Mouse (Mus musculus): Measurements from ENCODE around the gene Wwp2. TPM values are rescaled to one million over a fixed set of nuclear protein-coding genes. Genes with fewer than 3 reads are reported as not detected.

The Wwp2 gene
- polyA plus RNA-seq, 1 experiment from 2014 or later = 25.2 TPM

GRCm38 (mm10) chr8:107519860-107520259 is 83.7 kb downstream of the Wwp2 start:
- Histone ChIP-seq H3K4me1 (replicated peaks; ENCODE audit: control insufficient read depth, insufficient read depth) (0 out of 2 replicates have a peak, but pooled peaks cover 2% of the 10 kb centered on the region), H3K36me3 (ENCODE audit: control insufficient read depth, insufficient read depth, low read length) (no peaks in the 10 kb centered on the region), H3K27ac (replicated peaks) (0 out of 2 replicates have a peak overlapping the region, but pooled peaks have one; percentile 24), H3K9me3 (ENCODE audit: control insufficient read depth, low read length) (no peaks in the 10 kb centered on the region), H3K4me3 (ENCODE audit: low read depth, low read length) (no peak overlapping the region), H3K27me3 (ENCODE audit: control insufficient read depth, insufficient read depth, low read length) (no peaks in the 10 kb centered on the region), H3K4me2 (replicated peaks; ENCODE audit: low read depth) (no peak overlapping the region), H3K9ac (ENCODE audit: low read length) (no peak overlapping the region)
- TF ChIP-seq EP300 (optimal IDR thresholded peaks at IDR 0.05) (no peak), CTCF (IDR thresholded peaks at IDR 0.05; ENCODE audit: low read depth) (no peak)
- DNase-seq (ENCODE audit: low spot score) = peak; percentile 50
- ATAC-seq (ENCODE audit: low FRiP score, low TSS enrichment) = peak; percentile 81
- 20% methylated on average over 4 of the region's 4 CpGs for WGBS

- TF ChIP-seq CTCF (IDR thresholded peaks at IDR 0.05; ENCODE audit: low read depth) (no peak), EP300 (optimal IDR thresholded peaks at IDR 0.05) (no peak)
- WGBS = 73% methylated on average over 8 of the region's 8 CpGs
- H3K4me2 ChIP-seq (replicated peaks; ENCODE audit: low read depth) = no peak overlapping the region
- 0 out of 2 replicates have a peak, but pooled peaks cover 2% of the 10 kb centered on the region for H3K4me1 ChIP-seq (replicated peaks; ENCODE audit: control insufficient read depth, insufficient read depth)
- no peak for DNase-seq (ENCODE audit: low spot score)
- no peak overlapping the region for H3K4me3 ChIP-seq (ENCODE audit: low read depth, low read length)
- H3K36me3 ChIP-seq (ENCODE audit: control insufficient read depth, insufficient read depth, low read length) = no peaks in the 10 kb centered on the region; the same call in 1 of the 2 replicates
- H3K27me3 ChIP-seq (ENCODE audit: control insufficient read depth, insufficient read depth, low read length) = no peaks in the 10 kb centered on the region
- no peak overlapping the region for H3K9ac ChIP-seq (ENCODE audit: low read length)
- no peak for ATAC-seq (ENCODE audit: low FRiP score, low TSS enrichment)
- no peak overlapping the region for H3K27ac ChIP-seq (replicated peaks)
- H3K9me3 ChIP-seq (ENCODE audit: control insufficient read depth, low read length) = no peaks in the 10 kb centered on the region
Observed at GRCm38 (mm10) chr8:107521788-107522554, 85.8 kb downstream of the Wwp2 start.

- no peak overlapping the region for H3K4me3 ChIP-seq (ENCODE audit: low read depth, low read length)
- H3K36me3 ChIP-seq (ENCODE audit: control insufficient read depth, insufficient read depth, low read length) = no peaks in the 10 kb centered on the region; the same call in 1 of the 2 replicates
- H3K27me3 ChIP-seq (ENCODE audit: control insufficient read depth, insufficient read depth, low read length) = no peaks in the 10 kb centered on the region
- H3K9ac ChIP-seq (ENCODE audit: low read length) = no peak overlapping the region
- no peak for TF ChIP-seq CTCF (IDR thresholded peaks at IDR 0.05; ENCODE audit: low read depth)
- TF ChIP-seq EP300 (optimal IDR thresholded peaks at IDR 0.05) = no peak
- no peaks in the 10 kb centered on the region for H3K9me3 ChIP-seq (ENCODE audit: control insufficient read depth, low read length)
- H3K4me1 ChIP-seq (replicated peaks; ENCODE audit: control insufficient read depth, insufficient read depth) = 0 out of 2 replicates have a peak, but pooled peaks cover 2% of the 10 kb centered on the region
- ATAC-seq (ENCODE audit: low FRiP score, low TSS enrichment) (no peak), DNase-seq (ENCODE audit: low spot score) (no peak)
- WGBS = 52% methylated on average over 4 of the region's 4 CpGs
- H3K27ac ChIP-seq (replicated peaks) = no peak overlapping the region
- H3K4me2 ChIP-seq (replicated peaks; ENCODE audit: low read depth) = no peak overlapping the region
Observed at GRCm38 (mm10) chr8:107522555-107522833, 86.3 kb downstream of the Wwp2 start.

DNA sequence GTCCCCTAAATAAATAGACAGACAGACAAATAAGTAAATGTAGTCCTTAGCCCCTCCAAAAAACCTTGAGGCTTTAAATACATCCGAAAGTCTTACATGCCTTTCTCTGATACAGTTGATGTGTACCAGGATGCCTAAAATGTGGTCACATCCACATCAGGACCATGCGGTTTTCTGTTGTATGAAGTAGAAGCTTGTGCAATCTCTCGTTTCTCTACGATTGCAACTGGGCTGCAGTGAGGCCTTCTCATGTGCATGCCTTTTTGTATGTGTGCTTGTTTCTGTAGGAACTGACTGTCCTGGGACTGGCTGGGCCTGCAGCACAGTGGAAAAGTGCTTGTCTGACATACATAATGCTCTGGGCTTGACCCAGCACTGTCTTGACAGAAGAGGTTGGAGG is 88.4 kb downstream of the Wwp2 start:
- no peaks in the 10 kb centered on the region; the same call in 1 of the 2 replicates for H3K36me3 ChIP-seq (ENCODE audit: control insufficient read depth, insufficient read depth, low read length)
- ATAC-seq (ENCODE audit: low FRiP score, low TSS enrichment) (no peak), DNase-seq (ENCODE audit: low spot score) (no peak)
- 85% methylated on average over 4 of the region's 4 CpGs for WGBS
- 0 out of 2 replicates have a peak, but pooled peaks cover 2% of the 10 kb centered on the region for H3K4me1 ChIP-seq (replicated peaks; ENCODE audit: control insufficient read depth, insufficient read depth)
- H3K4me2 ChIP-seq (replicated peaks; ENCODE audit: low read depth) = no peak overlapping the region
- no peak overlapping the region for H3K9ac ChIP-seq (ENCODE audit: low read length)
- no peaks in the 10 kb centered on the region for H3K9me3 ChIP-seq (ENCODE audit: control insufficient read depth, low read length)
- H3K27ac ChIP-seq (replicated peaks) = no peak overlapping the region
- TF ChIP-seq EP300 (optimal IDR thresholded peaks at IDR 0.05) (no peak), CTCF (IDR thresholded peaks at IDR 0.05; ENCODE audit: low read depth) (no peak)
- H3K4me3 ChIP-seq (ENCODE audit: low read depth, low read length) = no peak overlapping the region
- no peaks in the 10 kb centered on the region for H3K27me3 ChIP-seq (ENCODE audit: control insufficient read depth, insufficient read depth, low read length)

DNA sequence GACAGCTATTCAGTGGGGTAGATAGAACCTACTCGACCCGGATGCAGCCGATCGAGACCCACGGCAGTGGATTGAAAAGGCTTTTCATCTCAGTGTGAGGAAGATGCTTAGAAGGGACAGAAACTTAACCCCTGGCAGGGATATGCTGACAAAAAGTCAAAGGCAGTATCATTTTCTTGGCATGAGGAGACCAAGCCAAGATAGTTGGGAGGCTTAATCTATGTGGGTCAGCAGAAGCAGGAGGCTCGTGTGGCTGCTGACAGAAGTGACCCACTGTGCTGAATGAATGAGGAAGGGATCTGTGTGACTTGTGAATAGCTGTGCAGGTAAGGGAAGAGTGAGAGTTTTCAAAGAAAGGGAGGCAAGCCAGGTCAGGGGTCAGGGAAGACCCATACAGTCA is 92.6 kb downstream of the Wwp2 start:
- H3K4me2 ChIP-seq (replicated peaks; ENCODE audit: low read depth) = no peak overlapping the region
- no peaks in the 10 kb centered on the region for H3K27me3 ChIP-seq (ENCODE audit: control insufficient read depth, insufficient read depth, low read length)
- no peaks in the 10 kb centered on the region for H3K9me3 ChIP-seq (ENCODE audit: control insufficient read depth, low read length)
- no peak for ATAC-seq (ENCODE audit: low FRiP score, low TSS enrichment)
- DNase-seq (ENCODE audit: low spot score) = no peak
- 90% methylated on average over 6 of the region's 6 CpGs for WGBS
- no peak overlapping the region for H3K9ac ChIP-seq (ENCODE audit: low read length)
- TF ChIP-seq CTCF (IDR thresholded peaks at IDR 0.05; ENCODE audit: low read depth) (no peak), EP300 (optimal IDR thresholded peaks at IDR 0.05) (no peak)
- H3K27ac ChIP-seq (replicated peaks) = no peak overlapping the region
- no peaks in the 10 kb centered on the region; the same call in 1 of the 2 replicates for H3K36me3 ChIP-seq (ENCODE audit: control insufficient read depth, insufficient read depth, low read length)
- H3K4me1 ChIP-seq (replicated peaks; ENCODE audit: control insufficient read depth, insufficient read depth) = no peaks in the 10 kb centered on the region
- no peak overlapping the region for H3K4me3 ChIP-seq (ENCODE audit: low read depth, low read length)

- DNase-seq (ENCODE audit: low spot score) = no peak
- no peak for TF ChIP-seq CTCF (IDR thresholded peaks at IDR 0.05; ENCODE audit: low read depth)
- TF ChIP-seq EP300 (optimal IDR thresholded peaks at IDR 0.05) = no peak
- H3K27ac ChIP-seq (replicated peaks) = no peak overlapping the region
- no peak overlapping the region for H3K4me3 ChIP-seq (ENCODE audit: low read depth, low read length)
- no peaks in the 10 kb centered on the region for H3K27me3 ChIP-seq (ENCODE audit: control insufficient read depth, insufficient read depth, low read length)
- no peaks in the 10 kb centered on the region for H3K36me3 ChIP-seq (ENCODE audit: control insufficient read depth, insufficient read depth, low read length)
- 64% methylated on average over 4 of the region's 4 CpGs for WGBS
- H3K4me1 ChIP-seq (replicated peaks; ENCODE audit: control insufficient read depth, insufficient read depth) = no peaks in the 10 kb centered on the region
- no peak for ATAC-seq (ENCODE audit: low FRiP score, low TSS enrichment)
- H3K4me2 ChIP-seq (replicated peaks; ENCODE audit: low read depth) = no peak overlapping the region
- no peak overlapping the region for H3K9ac ChIP-seq (ENCODE audit: low read length)
- H3K9me3 ChIP-seq (ENCODE audit: control insufficient read depth, low read length) = no peaks in the 10 kb centered on the region
Observed at GRCm38 (mm10) chr8:107537472-107537871, 101.3 kb downstream of the Wwp2 start.

All from stomach, postnatal 0 days (tissue).